Mouse (Mus musculus) spleen, adult 2 months (tissue): ENCODE results near the gene Ihh.

Experiments
- CTCF ChIP-seq: fragments of 200-500 bp; IDR thresholded peaks from 2 replicates; pipeline ENCODE4 v1.5.1; 2011; ENCODE audit warnings: mild to moderate bottlenecking, inconsistent platforms; ENCODE audit not compliant: insufficient read depth, insufficient read length, insufficient replicate concordance; ENCODE audit errors: extremely low read depth
- POLR2A ChIP-seq: fragments of 200-500 bp; IDR thresholded peaks from 2 replicates; pipeline ENCODE4 v1.6.1; 2011; ENCODE audit warnings: low read depth, low read length, inconsistent platforms

GRCm38 (mm10) chr1:75000496-75000895, 49.0 kb upstream of the Ihh start:
- TF ChIP-seq POLR2A (no peak), CTCF (peak; percentile 10; the same call in 1 of the 2 replicates)
